Mouse (Mus musculus) cerebellum, adult 11 months (tissue): Measurements from ENCODE around the gene B830017H08Rik.

Experiments
- DNase-seq: peaks from one replicate; pipeline ENCODE4 v3.0.0; 2022

B830017H08Rik gene

DNA sequence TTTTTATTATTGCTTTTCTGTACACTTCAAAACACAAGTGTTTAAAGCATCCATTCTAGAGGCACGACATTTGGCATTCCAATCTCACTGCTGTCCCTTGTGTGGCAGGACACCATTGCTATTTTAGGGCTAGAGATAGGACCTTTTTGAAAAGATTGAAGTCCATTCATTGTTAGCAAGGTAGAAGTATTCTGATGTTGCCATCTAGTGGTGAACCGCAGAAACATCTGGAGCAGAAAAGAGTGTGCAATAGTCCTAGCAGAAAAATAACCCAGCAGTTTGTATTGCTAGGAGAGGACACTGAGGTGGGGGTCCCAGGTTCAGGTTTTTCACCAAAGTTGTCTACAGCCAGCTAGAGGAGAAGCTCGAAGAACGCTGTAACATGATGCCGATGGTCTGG is 20.8 kb upstream of the B830017H08Rik start:
- DNase-seq, result no peak

GRCm38 (mm10) chr16:17813173-17813572 is 19.7 kb upstream of the B830017H08Rik start:
- DNase-seq, result no peak

GRCm38 (mm10) chr16:17815411-17816402 is 17.2 kb upstream of the B830017H08Rik start:
- DNase-seq, result peak; percentile 64

GRCm38 (mm10) chr16:17816528-17816927 is 16.4 kb upstream of the B830017H08Rik start:
- no peak for DNase-seq

GRCm38 (mm10) chr16:17826500-17826899 is 6.4 kb upstream of the B830017H08Rik start:
- DNase-seq, result peak; percentile 68

DNA sequence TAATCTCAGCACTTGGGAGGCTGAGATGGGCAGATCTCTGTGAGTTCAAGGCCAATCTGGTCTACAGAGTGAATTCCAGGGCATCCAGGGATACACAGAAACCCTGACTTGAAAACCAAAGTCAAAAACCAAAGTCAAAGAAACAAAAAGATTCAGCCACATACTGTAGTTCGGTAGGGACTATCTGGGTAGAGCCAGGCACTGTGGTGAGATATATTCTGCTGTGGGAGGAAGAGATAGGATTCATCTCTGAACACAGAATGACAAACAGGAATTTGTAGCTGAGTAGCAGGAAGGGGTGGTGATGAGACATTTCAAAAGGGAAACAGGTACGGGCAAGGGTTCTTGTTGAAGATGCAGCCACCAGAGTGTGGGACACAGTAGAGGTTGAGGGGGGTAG is 4.7 kb upstream of the B830017H08Rik start:
- no peak for DNase-seq

DNA sequence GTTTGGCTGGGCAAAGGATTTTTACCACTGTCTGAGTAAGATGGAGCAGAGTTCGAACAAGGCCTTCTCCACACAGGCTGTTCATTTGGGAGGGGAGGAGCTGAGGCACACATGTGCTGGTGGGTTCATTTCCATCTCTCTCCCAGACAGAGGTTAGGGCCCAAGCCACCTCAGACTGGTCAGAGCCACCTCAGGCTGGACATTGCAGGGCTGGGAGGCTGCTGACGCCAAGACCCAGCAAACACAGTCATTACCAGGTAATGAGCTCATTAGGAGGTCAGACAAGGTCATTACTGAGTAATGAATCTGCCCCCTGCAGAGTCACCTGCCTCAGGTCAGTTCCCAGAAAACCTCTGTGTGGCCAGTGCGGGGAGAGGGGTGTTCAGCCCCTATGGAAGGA is 4.1 kb upstream of the B830017H08Rik start:
- no peak for DNase-seq

GRCm38 (mm10) chr16:17830385-17831178 is 2.3 kb upstream of the B830017H08Rik start:
- peak; percentile 17 for DNase-seq

- DNase-seq, result no peak
Observed at GRCm38 (mm10) chr16:17831781-17832180, 1.1 kb upstream of the B830017H08Rik start.

GRCm38 (mm10) chr16:17833321-17833680 is 380 bp downstream of the B830017H08Rik start:
- peak; percentile 62 for DNase-seq

- peak; percentile 67 for DNase-seq
Observed at GRCm38 (mm10) chr16:17833681-17834399, 919 bp downstream of the B830017H08Rik start.

- no peak for DNase-seq
Observed at GRCm38 (mm10) chr16:17834543-17834942, 1.6 kb downstream of the B830017H08Rik start.

DNA sequence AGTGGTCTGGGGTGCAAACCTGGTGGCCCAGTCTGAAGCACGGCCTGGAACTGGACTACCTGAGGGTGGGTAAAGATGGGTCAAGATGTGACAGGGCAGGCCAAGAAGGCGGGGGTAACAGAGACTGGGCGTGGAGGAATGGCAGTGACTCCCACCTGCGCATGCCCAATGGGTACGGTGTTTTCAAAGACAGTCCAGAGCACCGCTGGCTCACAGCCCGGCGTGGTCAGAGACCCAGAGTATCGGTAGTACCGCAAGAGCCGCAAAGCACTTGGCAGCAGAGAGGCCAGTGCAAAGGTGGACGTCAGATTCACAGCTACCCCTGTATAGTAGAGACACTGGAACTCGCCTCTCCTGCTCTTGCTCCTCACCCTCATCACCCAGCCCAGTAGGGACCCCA is 2.6 kb downstream of the B830017H08Rik start:
- peak; percentile 38 for DNase-seq

DNA sequence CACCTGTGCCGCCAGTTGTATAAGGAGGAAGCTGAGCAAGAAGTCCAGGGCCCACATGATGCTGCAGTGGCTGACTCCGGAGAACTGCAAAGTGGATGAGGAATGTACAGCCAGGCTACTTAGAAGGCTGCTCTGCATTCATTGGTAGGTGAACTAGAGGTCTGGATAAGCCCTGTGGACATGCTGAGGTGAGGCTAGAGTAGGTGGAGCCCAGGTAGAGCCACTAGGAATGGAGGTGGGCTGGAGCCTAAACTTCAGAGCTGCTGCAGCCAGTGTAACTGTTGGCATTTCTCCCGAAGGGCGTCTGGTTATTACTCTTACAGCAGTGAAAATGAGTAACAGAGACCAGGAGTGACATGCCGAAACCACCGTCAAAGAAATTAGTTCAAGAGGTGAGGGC is 5.1 kb downstream of the B830017H08Rik start, which contains the start of gene Car15:
Gene Car15, minus strand, starts transcription at position 314 of the 400 bp plus-strand sequence.
- no peak for DNase-seq

GRCm38 (mm10) chr16:17839976-17840375 is 7.1 kb downstream of the B830017H08Rik start:
- peak; percentile 77 for DNase-seq

GRCm38 (mm10) chr16:17842437-17842836 is 9.5 kb downstream of the B830017H08Rik start:
- no peak for DNase-seq

DNA sequence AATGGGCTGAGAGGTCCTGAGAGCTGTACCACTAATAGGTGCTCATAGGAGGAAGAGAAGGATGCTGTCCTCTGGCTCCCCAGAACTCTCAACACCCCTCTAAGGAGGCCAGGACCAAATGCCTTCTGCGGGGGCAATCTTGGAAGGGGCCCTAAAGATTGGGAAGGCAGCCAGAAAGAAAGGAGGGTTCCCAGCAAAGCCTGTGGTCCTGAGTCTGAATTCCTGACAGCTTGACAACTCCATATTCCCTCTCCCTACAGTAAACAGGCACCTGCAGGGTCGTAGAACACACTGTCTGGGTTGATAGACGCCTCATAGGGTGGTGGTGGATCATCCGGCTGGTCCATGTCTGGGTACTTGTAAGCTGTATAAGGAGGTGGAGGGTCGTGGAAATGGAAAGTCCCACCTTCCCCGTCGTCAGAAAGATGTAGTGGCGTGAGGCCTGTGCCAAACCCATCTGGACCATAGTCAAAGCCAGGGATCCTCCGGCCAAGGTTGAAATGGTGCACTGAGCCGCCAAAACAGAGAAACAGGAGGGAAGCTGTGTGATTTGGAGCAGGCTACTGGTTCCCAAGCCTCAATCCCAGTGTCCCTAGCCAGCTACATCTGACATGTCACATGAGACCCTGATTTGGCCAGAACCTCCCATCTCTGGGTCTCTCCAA is 10.9 kb downstream of the B830017H08Rik start:
- no peak for DNase-seq

DNA sequence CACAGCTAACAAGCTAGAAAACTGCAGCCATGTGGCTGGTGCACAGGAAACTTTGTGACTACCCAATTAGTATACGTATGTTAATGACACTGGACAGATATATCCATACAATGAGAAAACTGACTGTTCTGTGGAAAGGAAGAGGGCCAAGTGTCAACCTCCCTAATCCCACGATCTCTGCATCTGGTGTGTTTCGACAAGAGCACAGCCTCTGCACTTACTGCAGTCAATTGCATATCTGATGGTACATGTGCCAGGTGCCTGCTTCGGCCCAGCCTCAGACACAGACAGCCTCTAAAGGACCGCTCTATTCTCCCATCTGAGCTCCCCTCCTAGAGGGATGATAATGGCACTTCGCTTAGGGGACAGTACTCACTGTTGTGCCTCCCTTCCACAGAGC is 15.5 kb downstream of the B830017H08Rik start:
- no peak for DNase-seq

- DNase-seq, result no peak
Observed at GRCm38 (mm10) chr16:17848928-17849327, 16.0 kb downstream of the B830017H08Rik start.

GRCm38 (mm10) chr16:17849486-17849885 is 16.6 kb downstream of the B830017H08Rik start:
- no peak for DNase-seq

DNA sequence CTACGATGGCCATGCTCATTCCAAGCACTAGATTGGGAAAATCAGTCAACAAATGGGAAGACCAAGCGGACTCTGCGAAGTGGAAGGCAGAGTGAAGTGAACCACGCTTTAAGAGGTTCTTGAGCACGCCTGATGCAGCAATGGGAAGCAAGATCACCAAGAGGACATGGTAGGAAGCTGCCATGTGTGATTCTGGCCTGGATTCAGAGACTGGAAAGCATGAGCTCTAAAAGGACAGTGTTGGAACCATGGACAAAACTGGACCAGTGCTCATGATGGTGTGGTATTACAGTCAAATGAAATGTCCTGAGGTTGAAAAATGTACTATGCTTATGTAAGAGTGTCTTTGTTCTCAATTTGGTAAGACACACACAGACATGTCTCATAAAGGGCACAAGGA is 18.4 kb downstream of the B830017H08Rik start:
- DNase-seq, result no peak

- peak; percentile 86 for DNase-seq
Observed at GRCm38 (mm10) chr16:17851860-17852259, 18.9 kb downstream of the B830017H08Rik start.
